Mouse (Mus musculus): ENCODE measurements around the gene Gpsm3.

- TF ChIP-seq CTCF (IDR thresholded peaks at IDR 0.05; ENCODE audit: control insufficient read depth, insufficient read depth, insufficient replicate concordance, low read depth, low read length) (no peak), POLR2A (IDR thresholded peaks at IDR 0.05; ENCODE audit: control insufficient read depth, low read depth, low read length) (no peak)
These were observed 4.3 kb downstream of the Gpsm3 start for GRCm38 (mm10) chr17:34593752-34594525.
